Mouse (Mus musculus) midbrain, embryonic 14.5 days (tissue): ENCODE results near the gene Cfap97d1. TPM values are rescaled to one million over a fixed set of nuclear protein-coding genes. Genes with fewer than 3 reads are reported as not detected.

ENCODE experiments used
- ATAC-seq: fragments of 200-750 bp; cut with Nextera tagmentation; 2 replicates; pipeline ENCODE4 v1.8.0; 2017; ENCODE audit warnings: moderate number of reproducible peaks, moderate library complexity; ENCODE audit not compliant: low FRiP score, low TSS enrichment
- DNase-seq: peaks from one replicate; pipeline ENCODE4 v3.0.0-alpha.2; 2015
- H3K27ac ChIP-seq: fragments of 300-500 bp; sonication (generic); replicated peaks from 2 replicates; pipeline ENCODE4 v1.5.1; 2014; ENCODE audit warnings: mild to moderate bottlenecking, low read depth, low read length, moderate library complexity
- H3K27me3 ChIP-seq: fragments of 300-500 bp; sonication (generic); 2 replicates; pipeline ENCODE4 v1.6.1; 2014; ENCODE audit warnings: low read length, control low read depth, mixed read lengths; ENCODE audit not compliant: control insufficient read depth, insufficient read depth
- H3K36me3 ChIP-seq: fragments of 300-500 bp; sonication (generic); 2 replicates; pipeline ENCODE4 v1.6.1; 2014; ENCODE audit warnings: low read length, control low read depth; ENCODE audit not compliant: control insufficient read depth, insufficient read depth
- H3K4me1 ChIP-seq: fragments of 300-500 bp; sonication (generic); 2 replicates; pipeline ENCODE4 v1.6.1; 2014; ENCODE audit warnings: mild to moderate bottlenecking, antibody characterized with exemption, low read length, control low read depth; ENCODE audit not compliant: control insufficient read depth, insufficient read depth
- H3K4me2 ChIP-seq: fragments of 300-500 bp; sonication (generic); 2 replicates; pipeline ENCODE4 v1.6.1; 2014; ENCODE audit warnings: mild to moderate bottlenecking, low read length, moderate library complexity
- H3K4me3 ChIP-seq: fragments of 300-500 bp; sonication (generic); replicated peaks from 2 replicates; pipeline ENCODE4 v1.5.1; 2014; ENCODE audit warnings: low read depth, low read length
- H3K9ac ChIP-seq: fragments of 300-500 bp; sonication (generic); replicated peaks from 2 replicates; pipeline ENCODE4 v1.6.1; 2014; ENCODE audit warnings: mild to moderate bottlenecking, low read length, moderate library complexity
- H3K9me3 ChIP-seq: fragments of 300-500 bp; sonication (generic); 2 replicates; pipeline ENCODE4 v1.6.1; 2016; ENCODE audit warnings: low read length, control low read depth, mixed read lengths; ENCODE audit not compliant: control insufficient read depth
- WGBS: fragments of 180-500 bp; shearing (Covaris S2); extraction: QIAGEN DNeasy Blood & Tissue Kit; methylation state at CpG from one replicate; pipeline ENCODE4 v1.1.7; 2014; 5-methylcytosine and 5-hydroxymethylcytosine counted together
- polyA plus RNA-seq: library from polyadenylated mRNA; unstranded; fragments of >200 nt; fragmentation: Nextera tagmentation; extraction: Ambion mirVana; gene quantifications from 2 replicates; pipeline ENCODE4 v1.2.1, GENCODE M21; 2014

The Cfap97d1 gene
- polyA plus RNA-seq: not detected in 2 replicates

GRCm38 (mm10) chr11:101984054-101985025, at the start of gene Cfap97d1:
Gene Cfap97d1 (plus strand): TSS chr11:101984279.
- Histone ChIP-seq H3K27me3 (no peaks in the 10 kb centered on the region), H3K9me3 (no peaks in the 10 kb centered on the region), H3K4me2 (peak within 1 kb of the TSS; percentile 99), H3K36me3 (no peaks in the 10 kb centered on the region), H3K4me3 (peak within 1 kb of the TSS; percentile 63), H3K4me1 (peaks cover 14% of the 10 kb centered on the region), H3K27ac (peak within 1 kb of the TSS; percentile 70), H3K9ac (peak within 1 kb of the TSS; percentile 73)
- WGBS: 1% methylated on average over 70 of the region's 71 CpGs
- peak; percentile 96 for DNase-seq
- ATAC-seq: peak; percentile 81

GRCm38 (mm10) chr11:101935743-101936142, 48.3 kb upstream of the Cfap97d1 start:
- H3K27ac ChIP-seq: no peak overlapping the region
- no peak overlapping the region for H3K9ac ChIP-seq
- no peak overlapping the region for H3K4me2 ChIP-seq
- ATAC-seq: no peak
- H3K4me1 ChIP-seq: peaks cover 4% of the 10 kb centered on the region; the same call in 1 of the 2 replicates
- H3K4me3 ChIP-seq: no peak overlapping the region
- H3K9me3 ChIP-seq: no peaks in the 10 kb centered on the region
- WGBS: 90% methylated on average over 3 of the region's 3 CpGs
- no peaks in the 10 kb centered on the region for H3K27me3 ChIP-seq
- DNase-seq: no peak
- H3K36me3 ChIP-seq: no peaks in the 10 kb centered on the region

GRCm38 (mm10) chr11:101936421-101936820, 47.7 kb upstream of the Cfap97d1 start:
- WGBS: 31% methylated on average over 7 of the region's 7 CpGs
- H3K36me3 ChIP-seq: no peaks in the 10 kb centered on the region
- no peak for ATAC-seq
- H3K27me3 ChIP-seq: no peaks in the 10 kb centered on the region
- H3K4me3 ChIP-seq: no peak overlapping the region
- H3K27ac ChIP-seq: no peak overlapping the region
- H3K4me1 ChIP-seq: peaks cover 4% of the 10 kb centered on the region; the same call in 1 of the 2 replicates
- DNase-seq: no peak
- H3K9me3 ChIP-seq: no peaks in the 10 kb centered on the region
- peak overlapping the region; percentile 69 for H3K4me2 ChIP-seq
- H3K9ac ChIP-seq: no peak overlapping the region

GRCm38 (mm10) chr11:101937108-101937507, 47.0 kb upstream of the Cfap97d1 start:
- H3K4me3 ChIP-seq: peak overlapping the region; percentile 35
- under 1% methylated on average over 32 of the region's 32 CpGs for WGBS
- no peaks in the 10 kb centered on the region for H3K27me3 ChIP-seq
- peak; percentile 73 for DNase-seq
- H3K36me3 ChIP-seq: no peaks in the 10 kb centered on the region
- peak overlapping the region; percentile 62 for H3K9ac ChIP-seq
- 0 out of 2 replicates have a peak overlapping the region, but pooled peaks have one; percentile 8 for H3K27ac ChIP-seq
- no peak for ATAC-seq
- H3K9me3 ChIP-seq: no peaks in the 10 kb centered on the region
- peak overlapping the region; percentile 69 for H3K4me2 ChIP-seq
- peaks cover 4% of the 10 kb centered on the region; the same call in 1 of the 2 replicates for H3K4me1 ChIP-seq

- H3K27ac ChIP-seq: no peak overlapping the region
- ATAC-seq (no peak), DNase-seq (no peak)
- no peaks in the 10 kb centered on the region for H3K27me3 ChIP-seq
- no peak overlapping the region for H3K4me3 ChIP-seq
- no peaks in the 10 kb centered on the region for H3K36me3 ChIP-seq
- H3K9ac ChIP-seq: no peak overlapping the region
- no peaks in the 10 kb centered on the region for H3K4me1 ChIP-seq
- no peak overlapping the region for H3K4me2 ChIP-seq
- no peaks in the 10 kb centered on the region for H3K9me3 ChIP-seq
- WGBS: 38% methylated on average over 3 of the region's 3 CpGs
Observed at GRCm38 (mm10) chr11:101943055-101943454, 41.0 kb upstream of the Cfap97d1 start.

GRCm38 (mm10) chr11:101946525-101946924, 37.6 kb upstream of the Cfap97d1 start:
- H3K4me1 ChIP-seq: no peaks in the 10 kb centered on the region
- H3K4me2 ChIP-seq: no peak overlapping the region
- 24% methylated on average over 5 of the region's 5 CpGs for WGBS
- no peaks in the 10 kb centered on the region for H3K27me3 ChIP-seq
- no peaks in the 10 kb centered on the region for H3K36me3 ChIP-seq
- ATAC-seq (no peak), DNase-seq (peak; percentile 51)
- no peak overlapping the region for H3K9ac ChIP-seq
- no peak overlapping the region for H3K4me3 ChIP-seq
- no peak overlapping the region for H3K27ac ChIP-seq
- no peaks in the 10 kb centered on the region for H3K9me3 ChIP-seq

- Histone ChIP-seq H3K27me3 (peaks cover 4% of the 10 kb centered on the region; the same call in 1 of the 2 replicates), H3K4me1 (peaks cover 7% of the 10 kb centered on the region; the same call in 1 of the 2 replicates), H3K9ac (no peak overlapping the region), H3K36me3 (no peaks in the 10 kb centered on the region), H3K9me3 (no peaks in the 10 kb centered on the region), H3K27ac (no peak overlapping the region), H3K4me2 (no peak overlapping the region), H3K4me3 (no peak overlapping the region)
- WGBS: 91% methylated on average over 5 of the region's 5 CpGs
- ATAC-seq: no peak
- DNase-seq: no peak
Observed at GRCm38 (mm10) chr11:101950021-101950420, 34.1 kb upstream of the Cfap97d1 start.

- WGBS: 16% methylated on average over 24 of the region's 24 CpGs
- Histone ChIP-seq H3K4me3 (no peak overlapping the region), H3K9ac (no peak overlapping the region), H3K4me1 (peaks cover 7% of the 10 kb centered on the region; the same call in 1 of the 2 replicates), H3K36me3 (no peaks in the 10 kb centered on the region), H3K4me2 (0 out of 2 replicates have a peak overlapping the region, but pooled peaks have one; percentile 16), H3K27ac (no peak overlapping the region), H3K27me3 (peaks cover 4% of the 10 kb centered on the region; the same call in 1 of the 2 replicates), H3K9me3 (no peaks in the 10 kb centered on the region)
- DNase-seq (peak; percentile 62), ATAC-seq (no peak)
Observed at GRCm38 (mm10) chr11:101952541-101953341, 31.3 kb upstream of the Cfap97d1 start.
